Mouse (Mus musculus): Measurements from ENCODE around the gene Abcd3. TPM values are rescaled to one million over a fixed set of nuclear protein-coding genes. Genes with fewer than 3 reads are reported as not detected.
"Not testable (repeated sequence)": the region's sequence is repeated elsewhere in the genome, so short reads cannot be mapped to it uniquely, and the experiment has no call there.

The Abcd3 gene
- polyA plus RNA-seq, 1 experiment = 174 TPM

GRCm38 (mm10) chr3:121794214-121794613 is 20.9 kb downstream of the Abcd3 start:
- Histone ChIP-seq H3K4me3 (ENCODE audit: insufficient read depth, low read depth, low read length) (no peak overlapping the region), H3K27ac (ENCODE audit: insufficient read depth, low read depth, low read length) (no peak overlapping the region), H3K4me1 (ENCODE audit: control insufficient read depth, insufficient read depth, low read length) (no peaks in the 10 kb centered on the region)
- whole genome bisulfite sequencing = 47% methylated on average over 2 of the region's 2 CpGs
- TF ChIP-seq POLR2A (IDR thresholded peaks at IDR 0.05; ENCODE audit: insufficient read depth, low read depth, low read length) (no peak), CTCF (IDR thresholded peaks at IDR 0.05; ENCODE audit: insufficient read depth, low read depth, low read length) (no peak)

- 85% methylated on average over 4 of the region's 4 CpGs for WGBS
- TF ChIP-seq POLR2A (IDR thresholded peaks at IDR 0.05; ENCODE audit: insufficient read depth, low read depth, low read length) (no peak), CTCF (IDR thresholded peaks at IDR 0.05; ENCODE audit: insufficient read depth, low read depth, low read length) (no peak)
- Histone ChIP-seq H3K27ac (ENCODE audit: insufficient read depth, low read depth, low read length) (no peak overlapping the region), H3K4me3 (ENCODE audit: insufficient read depth, low read depth, low read length) (no peak overlapping the region), H3K4me1 (ENCODE audit: control insufficient read depth, insufficient read depth, low read length) (no peaks in the 10 kb centered on the region)
Observed at GRCm38 (mm10) chr3:121792246-121792645, 22.9 kb downstream of the Abcd3 start.

GRCm38 (mm10) chr3:121790442-121790841 is 24.7 kb downstream of the Abcd3 start:
- no peak overlapping the region for H3K27ac ChIP-seq (ENCODE audit: insufficient read depth, low read depth, low read length)
- no peak overlapping the region for H3K4me3 ChIP-seq (ENCODE audit: insufficient read depth, low read depth, low read length)
- no peaks in the 10 kb centered on the region for H3K4me1 ChIP-seq (ENCODE audit: control insufficient read depth, insufficient read depth, low read length)
- WGBS = 41% methylated on average over 5 of the region's 5 CpGs
- TF ChIP-seq POLR2A (IDR thresholded peaks at IDR 0.05; ENCODE audit: insufficient read depth, low read depth, low read length) = no peak
- no peak for TF ChIP-seq CTCF (IDR thresholded peaks at IDR 0.05; ENCODE audit: insufficient read depth, low read depth, low read length)

- WGBS = 65% methylated on average over 5 of the region's 5 CpGs
Observed at GRCm38 (mm10) chr3:121789790-121790189, 25.3 kb downstream of the Abcd3 start.

GRCm38 (mm10) chr3:121783020-121783419 is 32.1 kb downstream of the Abcd3 start:
- 88% methylated on average over 6 of the region's 6 CpGs for WGBS
- Histone ChIP-seq H3K27ac (ENCODE audit: insufficient read depth, low read depth, low read length) (no peak overlapping the region), H3K4me1 (ENCODE audit: control insufficient read depth, insufficient read depth, low read length) (no peaks in the 10 kb centered on the region), H3K4me3 (ENCODE audit: insufficient read depth, low read depth, low read length) (no peak overlapping the region)
- no peak for TF ChIP-seq CTCF (IDR thresholded peaks at IDR 0.05; ENCODE audit: insufficient read depth, low read depth, low read length)
- no peak for TF ChIP-seq POLR2A (IDR thresholded peaks at IDR 0.05; ENCODE audit: insufficient read depth, low read depth, low read length)

More at GRCm38 (mm10) chr3:121789790-121790189, 25.3 kb downstream of the Abcd3 start:
- Histone ChIP-seq H3K4me1 (ENCODE audit: control insufficient read depth, insufficient read depth, low read length) (no peaks in the 10 kb centered on the region), H3K4me3 (ENCODE audit: insufficient read depth, low read depth, low read length) (no peak overlapping the region), H3K27ac (ENCODE audit: insufficient read depth, low read depth, low read length) (no peak overlapping the region; the same call in 1 of the 2 replicates)
- TF ChIP-seq POLR2A (IDR thresholded peaks at IDR 0.05; ENCODE audit: insufficient read depth, low read depth, low read length) (no peak), CTCF (IDR thresholded peaks at IDR 0.05; ENCODE audit: insufficient read depth, low read depth, low read length) (no peak)

- H3K4me3 ChIP-seq (ENCODE audit: insufficient read depth, low read depth, low read length) = no peak overlapping the region
- no peak overlapping the region for H3K27ac ChIP-seq (ENCODE audit: insufficient read depth, low read depth, low read length)
- TF ChIP-seq POLR2A (IDR thresholded peaks at IDR 0.05; ENCODE audit: insufficient read depth, low read depth, low read length) (no peak), CTCF (IDR thresholded peaks at IDR 0.05; ENCODE audit: insufficient read depth, low read depth, low read length) (peak; percentile 23; the same call in 1 of the 2 replicates)
- 59% methylated on average over 7 of the region's 7 CpGs for WGBS
- H3K4me1 ChIP-seq (ENCODE audit: control insufficient read depth, insufficient read depth, low read length) = no peaks in the 10 kb centered on the region
Observed at GRCm38 (mm10) chr3:121777943-121778342, 37.2 kb downstream of the Abcd3 start.

GRCm38 (mm10) chr3:121773336-121773735 is 41.8 kb downstream of the Abcd3 start:
- H3K27ac ChIP-seq (ENCODE audit: insufficient read depth, low read depth, low read length); H3K4me3 ChIP-seq (ENCODE audit: insufficient read depth, low read depth, low read length); H3K4me1 ChIP-seq (ENCODE audit: control insufficient read depth, insufficient read depth, low read length): not testable (repeated sequence)
- 98% methylated on average over 4 of the region's 4 CpGs for whole genome bisulfite sequencing

- no peak overlapping the region for H3K4me3 ChIP-seq (ENCODE audit: insufficient read depth, low read depth, low read length)
- no peak for TF ChIP-seq CTCF (IDR thresholded peaks at IDR 0.05; ENCODE audit: insufficient read depth, low read depth, low read length)
- TF ChIP-seq POLR2A (IDR thresholded peaks at IDR 0.05; ENCODE audit: insufficient read depth, low read depth, low read length) = no peak
- no peak overlapping the region for H3K27ac ChIP-seq (ENCODE audit: insufficient read depth, low read depth, low read length)
- no peaks in the 10 kb centered on the region for H3K4me1 ChIP-seq (ENCODE audit: control insufficient read depth, insufficient read depth, low read length)
- 96% methylated on average over 3 of the region's 3 CpGs for WGBS
Observed at GRCm38 (mm10) chr3:121768770-121769169, 46.3 kb downstream of the Abcd3 start.

- WGBS = 84% methylated on average over 5 of the region's 5 CpGs
- Histone ChIP-seq H3K4me3 (ENCODE audit: insufficient read depth, low read depth, low read length) (no peak overlapping the region), H3K4me1 (ENCODE audit: control insufficient read depth, insufficient read depth, low read length) (no peaks in the 10 kb centered on the region), H3K27ac (ENCODE audit: insufficient read depth, low read depth, low read length) (no peak overlapping the region)
- no peak for TF ChIP-seq POLR2A (IDR thresholded peaks at IDR 0.05; ENCODE audit: insufficient read depth, low read depth, low read length)
- no peak for TF ChIP-seq CTCF (IDR thresholded peaks at IDR 0.05; ENCODE audit: insufficient read depth, low read depth, low read length)
Observed at GRCm38 (mm10) chr3:121766818-121767217, 48.3 kb downstream of the Abcd3 start.

- Histone ChIP-seq H3K4me1 (ENCODE audit: control insufficient read depth, insufficient read depth, low read length) (no peaks in the 10 kb centered on the region), H3K4me3 (ENCODE audit: insufficient read depth, low read depth, low read length) (no peak overlapping the region), H3K27ac (ENCODE audit: insufficient read depth, low read depth, low read length) (no peak overlapping the region)
- TF ChIP-seq POLR2A (IDR thresholded peaks at IDR 0.05; ENCODE audit: insufficient read depth, low read depth, low read length) = no peak
- TF ChIP-seq CTCF (IDR thresholded peaks at IDR 0.05; ENCODE audit: insufficient read depth, low read depth, low read length) = no peak
Observed at GRCm38 (mm10) chr3:121766048-121766447, 49.1 kb downstream of the Abcd3 start.

Data from olfactory bulb, adult 2 months (tissue).